Mouse (Mus musculus): ENCODE results near the gene Fdxr. TPM values are rescaled to one million over a fixed set of nuclear protein-coding genes. Genes with fewer than 3 reads are reported as not detected.

The Fdxr gene
- polyA plus RNA-seq, 1 experiment = 56.8 TPM

GRCm38 (mm10) chr11:115282295-115282694, 5.4 kb upstream of the Fdxr start:
- Histone ChIP-seq H3K27ac (ENCODE audit: insufficient read depth, low read length) (peak overlapping the region; percentile 65), H3K4me3 (replicated peaks; ENCODE audit: insufficient read depth, low read depth, low read length) (no peak overlapping the region), H3K4me1 (ENCODE audit: control insufficient read depth, insufficient read depth, low read length) (peaks cover 8% of the 10 kb centered on the region), H3K27me3 (ENCODE audit: control insufficient read depth, insufficient read depth, low read length) (no peaks in the 10 kb centered on the region)
- peak in 1 of 2 experiments; percentile 31 for DNase-seq
- WGBS = 49% methylated on average over 8 of the region's 8 CpGs
- TF ChIP-seq POLR2A (IDR thresholded peaks at IDR 0.05; ENCODE audit: borderline replicate concordance, insufficient read depth, low read length) (no peak), CTCF (IDR thresholded peaks at IDR 0.05; ENCODE audit: borderline replicate concordance, insufficient read depth, low read depth, low read length) (no peak)

- 83% methylated on average over 1 of the region's 1 CpGs for WGBS
- no peak for TF ChIP-seq POLR2A (IDR thresholded peaks at IDR 0.05; ENCODE audit: borderline replicate concordance, insufficient read depth, low read length)
- no peak for TF ChIP-seq CTCF (IDR thresholded peaks at IDR 0.05; ENCODE audit: borderline replicate concordance, insufficient read depth, low read depth, low read length)
- H3K4me3 ChIP-seq (replicated peaks; ENCODE audit: insufficient read depth, low read depth, low read length) = no peak overlapping the region
- peaks cover 5% of the 10 kb centered on the region; the same call in 1 of the 2 replicates for H3K4me1 ChIP-seq (ENCODE audit: control insufficient read depth, insufficient read depth, low read length)
- no peaks in the 10 kb centered on the region for H3K27me3 ChIP-seq (ENCODE audit: control insufficient read depth, insufficient read depth, low read length)
- no peak overlapping the region for H3K27ac ChIP-seq (ENCODE audit: insufficient read depth, low read length)
- no peak for DNase-seq
These were observed 2.9 kb upstream of the Fdxr start for GRCm38 (mm10) chr11:115279726-115280125.

- WGBS = 63% methylated on average over 6 of the region's 6 CpGs
- TF ChIP-seq CTCF (IDR thresholded peaks at IDR 0.05; ENCODE audit: borderline replicate concordance, insufficient read depth, low read depth, low read length) = no peak
- TF ChIP-seq POLR2A (IDR thresholded peaks at IDR 0.05; ENCODE audit: borderline replicate concordance, insufficient read depth, low read length) = no peak
- Histone ChIP-seq H3K4me1 (ENCODE audit: control insufficient read depth, insufficient read depth, low read length) (peaks cover 7% of the 10 kb centered on the region; the same call in 1 of the 2 replicates), H3K27ac (ENCODE audit: insufficient read depth, low read length) (no peak overlapping the region), H3K27me3 (ENCODE audit: control insufficient read depth, insufficient read depth, low read length) (no peaks in the 10 kb centered on the region), H3K4me3 (replicated peaks; ENCODE audit: insufficient read depth, low read depth, low read length) (no peak overlapping the region)
- peak in 1 of 2 experiments; percentile 29 for DNase-seq
These were observed 1.3 kb upstream of the Fdxr start for GRCm38 (mm10) chr11:115278176-115278575.

GRCm38 (mm10) chr11:115277604-115277975, 740 bp upstream of the Fdxr start:
- 17% methylated on average over 7 of the region's 7 CpGs for WGBS

GRCm38 (mm10) chr11:115275954-115276353, 896 bp downstream of the Fdxr start:
- no peak for TF ChIP-seq POLR2A (IDR thresholded peaks at IDR 0.05; ENCODE audit: borderline replicate concordance, insufficient read depth, low read length)
- no peak for TF ChIP-seq CTCF (IDR thresholded peaks at IDR 0.05; ENCODE audit: borderline replicate concordance, insufficient read depth, low read depth, low read length)
- no peak overlapping the region for H3K27ac ChIP-seq (ENCODE audit: insufficient read depth, low read length)
- 36% methylated on average over 3 of the region's 3 CpGs for WGBS
- 0 out of 2 replicates have a peak, but pooled peaks cover 4% of the 10 kb centered on the region for H3K4me1 ChIP-seq (ENCODE audit: control insufficient read depth, insufficient read depth, low read length)
- H3K27me3 ChIP-seq (ENCODE audit: control insufficient read depth, insufficient read depth, low read length) = no peaks in the 10 kb centered on the region
- no peak for DNase-seq
- H3K4me3 ChIP-seq (replicated peaks; ENCODE audit: insufficient read depth, low read depth, low read length) = peak overlapping the region; percentile 28

More at GRCm38 (mm10) chr11:115277604-115277975, 740 bp upstream of the Fdxr start:
- DNase-seq = no peak
- Histone ChIP-seq H3K4me1 (ENCODE audit: control insufficient read depth, insufficient read depth, low read length) (peaks cover 7% of the 10 kb centered on the region; the same call in 1 of the 2 replicates), H3K4me3 (replicated peaks; ENCODE audit: insufficient read depth, low read depth, low read length) (peak overlapping the region; percentile 79), H3K27me3 (ENCODE audit: control insufficient read depth, insufficient read depth, low read length) (no peaks in the 10 kb centered on the region), H3K27ac (ENCODE audit: insufficient read depth, low read length) (peak overlapping the region; percentile 26; the same call in 1 of the 2 replicates)
- TF ChIP-seq POLR2A (IDR thresholded peaks at IDR 0.05; ENCODE audit: borderline replicate concordance, insufficient read depth, low read length) (no peak), CTCF (IDR thresholded peaks at IDR 0.05; ENCODE audit: borderline replicate concordance, insufficient read depth, low read depth, low read length) (no peak)

GRCm38 (mm10) chr11:115275509-115275908, 1.3 kb downstream of the Fdxr start:
- Histone ChIP-seq H3K27ac (ENCODE audit: insufficient read depth, low read length) (no peak overlapping the region), H3K27me3 (ENCODE audit: control insufficient read depth, insufficient read depth, low read length) (no peaks in the 10 kb centered on the region), H3K4me3 (replicated peaks; ENCODE audit: insufficient read depth, low read depth, low read length) (no peak overlapping the region), H3K4me1 (ENCODE audit: control insufficient read depth, insufficient read depth, low read length) (peaks cover 4% of the 10 kb centered on the region; the same call in 1 of the 2 replicates)
- TF ChIP-seq CTCF (IDR thresholded peaks at IDR 0.05; ENCODE audit: borderline replicate concordance, insufficient read depth, low read depth, low read length) (no peak), POLR2A (IDR thresholded peaks at IDR 0.05; ENCODE audit: borderline replicate concordance, insufficient read depth, low read length) (no peak)
- 79% methylated on average over 6 of the region's 6 CpGs for WGBS
- DNase-seq = no peak

GRCm38 (mm10) chr11:115274771-115275170, 2.1 kb downstream of the Fdxr start:
- WGBS = 88% methylated on average over 6 of the region's 6 CpGs
- DNase-seq = no peak

GRCm38 (mm10) chr11:115274178-115274577, 2.7 kb downstream of the Fdxr start:
- DNase-seq = no peak
- H3K4me1 ChIP-seq (ENCODE audit: control insufficient read depth, insufficient read depth, low read length) = peaks cover 13% of the 10 kb centered on the region; the same call in 1 of the 2 replicates
- WGBS = 85% methylated on average over 7 of the region's 7 CpGs
- no peak overlapping the region for H3K4me3 ChIP-seq (replicated peaks; ENCODE audit: insufficient read depth, low read depth, low read length)
- no peak overlapping the region for H3K27ac ChIP-seq (ENCODE audit: insufficient read depth, low read length)
- no peaks in the 10 kb centered on the region for H3K27me3 ChIP-seq (ENCODE audit: control insufficient read depth, insufficient read depth, low read length)
- TF ChIP-seq POLR2A (IDR thresholded peaks at IDR 0.05; ENCODE audit: borderline replicate concordance, insufficient read depth, low read length) = no peak
- TF ChIP-seq CTCF (IDR thresholded peaks at IDR 0.05; ENCODE audit: borderline replicate concordance, insufficient read depth, low read depth, low read length) = no peak

More at GRCm38 (mm10) chr11:115274771-115275170, 2.1 kb downstream of the Fdxr start:
- H3K4me3 ChIP-seq (replicated peaks; ENCODE audit: insufficient read depth, low read depth, low read length) = no peak overlapping the region
- H3K27ac ChIP-seq (ENCODE audit: insufficient read depth, low read length) = no peak overlapping the region
- peaks cover 7% of the 10 kb centered on the region; the same call in 1 of the 2 replicates for H3K4me1 ChIP-seq (ENCODE audit: control insufficient read depth, insufficient read depth, low read length)
- H3K27me3 ChIP-seq (ENCODE audit: control insufficient read depth, insufficient read depth, low read length) = no peaks in the 10 kb centered on the region
- no peak for TF ChIP-seq POLR2A (IDR thresholded peaks at IDR 0.05; ENCODE audit: borderline replicate concordance, insufficient read depth, low read length)
- TF ChIP-seq CTCF (IDR thresholded peaks at IDR 0.05; ENCODE audit: borderline replicate concordance, insufficient read depth, low read depth, low read length) = no peak
